Mouse (Mus musculus): ENCODE results near the gene Ssrp1.
A peak's percentile ranks its signal among the peaks of the same experiment; 100 is the strongest.

The Ssrp1 gene

DNA sequence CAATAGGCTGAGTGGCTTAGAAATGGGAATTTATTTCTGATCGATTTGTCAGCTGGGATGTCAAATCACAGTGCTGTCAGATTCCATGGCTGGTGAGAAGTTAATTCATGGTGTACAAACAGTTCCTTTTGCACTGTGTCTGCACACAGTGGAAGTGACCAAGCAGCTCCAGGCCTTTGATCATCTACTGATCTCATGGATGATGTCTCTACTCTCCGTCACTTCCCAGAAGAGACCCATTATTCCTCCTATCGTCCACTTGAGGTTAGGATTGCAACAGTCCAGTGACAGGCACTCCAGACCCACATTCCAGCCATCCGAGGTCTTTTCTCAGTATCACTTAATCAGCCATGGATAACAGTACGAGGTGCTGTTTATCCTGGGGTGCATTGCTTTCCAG, 36.7 kb downstream of the Ssrp1 start:
- no peak for DNase-seq (ENCODE audit: low spot score)

- peak; percentile 35 for DNase-seq (ENCODE audit: low spot score)
Measured at GRCm38 (mm10) chr2:85088716-85089646, 51.9 kb downstream of the Ssrp1 start.

- no peak for DNase-seq (ENCODE audit: low spot score)
Measured at GRCm38 (mm10) chr2:85091325-85091724, 54.3 kb downstream of the Ssrp1 start.

GRCm38 (mm10) chr2:85093376-85093775, 56.3 kb downstream of the Ssrp1 start:
- no peak for DNase-seq (ENCODE audit: low spot score)

DNA sequence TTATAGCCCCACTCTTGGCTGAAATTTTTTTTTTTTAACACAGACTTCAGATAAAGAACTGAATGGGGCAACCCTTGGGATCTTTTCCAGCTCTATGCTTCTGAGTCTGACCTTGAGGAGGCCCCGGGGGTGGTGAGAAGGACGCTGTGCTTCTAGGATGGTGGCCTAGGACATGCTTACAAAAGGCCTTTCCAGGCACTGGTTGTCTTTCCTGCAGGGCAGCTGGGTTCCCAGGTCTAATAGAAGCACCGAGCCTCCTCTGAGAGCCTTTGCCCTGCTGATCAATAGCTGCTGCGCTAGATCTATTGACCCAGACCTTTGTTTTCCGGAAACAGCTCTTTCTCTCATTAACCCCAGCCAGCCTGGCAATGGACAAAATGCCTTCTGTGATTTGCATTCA, 58.9 kb downstream of the Ssrp1 start:
- peak; percentile 44 for DNase-seq (ENCODE audit: low spot score)

Data from ovary, postnatal 36 days (tissue).